In the genomic region with DNA sequence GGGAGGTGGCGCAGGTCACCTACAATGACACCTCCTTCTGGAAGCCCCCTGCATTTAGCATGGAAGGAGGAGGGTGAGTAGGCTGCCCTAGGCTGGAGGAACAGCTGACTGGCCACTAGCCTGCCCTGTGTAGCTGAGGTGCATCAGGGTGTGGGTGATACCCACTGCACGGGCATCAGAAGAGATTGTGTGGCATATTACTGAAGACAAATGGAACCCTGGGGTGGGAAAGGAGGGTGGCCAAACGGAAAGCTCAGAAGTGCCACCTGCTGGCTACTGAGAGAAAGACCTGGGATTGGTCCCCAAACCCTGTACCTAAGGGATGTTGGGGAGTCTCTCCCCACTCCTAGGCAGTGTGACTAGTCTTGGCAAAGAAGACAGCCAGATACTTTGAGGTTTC, we compare ENCODE assay signal across 7 mouse cellular contexts. TPM values are rescaled to one million over a fixed set of nuclear protein-coding genes. Genes with fewer than 3 reads are reported as not detected.
A peak's percentile ranks its signal among the peaks of the same experiment; 100 is the strongest.
DNase-seq lines count a peak whose midpoint lies in the region; ATAC-seq and TF ChIP-seq lines count a peak whose summit lies in the region.

No protein-coding gene starts in this region.

- WGBS in hindbrain, embryonic 10.5 days = 17% methylated on average over 3 of the region's 3 CpGs
- 30% methylated on average over 3 of the region's 3 CpGs for WGBS in lung, embryonic 16.5 days

- TF ChIP-seq EP300 in MEL (IDR thresholded peaks at IDR 0.05; ENCODE audit: low read depth in 1 of 2, low read length in 2 of 2) = no peak

- TF ChIP-seq RAD21 in MEL (IDR thresholded peaks at IDR 0.05; ENCODE audit: low read depth, low read length) = peak; percentile 73

- no peaks in the 10 kb centered on the region for H3K9me3 ChIP-seq in MEL (replicated peaks; ENCODE audit: insufficient read depth, low read length)
- H3K9me3 ChIP-seq in hindbrain, embryonic 10.5 days = no peaks in the 10 kb centered on the region
- H3K9me3 ChIP-seq in lung, embryonic 16.5 days (ENCODE audit: control insufficient read depth, low read length) = no peaks in the 10 kb centered on the region

- no peak overlapping the region for H3K9ac ChIP-seq in MEL (ENCODE audit: control insufficient read depth, low read depth, low read length, poor library complexity, severe bottlenecking)
- H3K9ac ChIP-seq in lung, embryonic 16.5 days (ENCODE audit: low read length) = no peak overlapping the region

- 0 out of 2 replicates have a peak, but pooled peaks have one; percentile 59 for ATAC-seq in erythroid progenitor cell, adult 5-6 weeks (replicated peaks; ENCODE audit: low FRiP score, poor library complexity, severe bottlenecking)
- peak; percentile 60 for ATAC-seq in lung, embryonic 16.5 days (ENCODE audit: low read depth)

- no peak for TF ChIP-seq POLR2A in MEL (IDR thresholded peaks at IDR 0.05; ENCODE audit: control insufficient read depth in 1 of 2, insufficient read depth in 1 of 2, low read depth in 1 of 2, low read length in 2 of 2, poor library complexity in 1 of 2)

- H3K4me3 ChIP-seq in MEL (ENCODE audit: control insufficient read depth in 1 of 2, insufficient read depth in 1 of 2, low read depth in 2 of 2, low read length in 2 of 2) = no peak overlapping the region
- H3K4me3 ChIP-seq in hindbrain, embryonic 10.5 days = peak overlapping the region; percentile 41; the same call in 1 of the 2 replicates
- no peak overlapping the region for H3K4me3 ChIP-seq in layer of hippocampus, adult 2 months
- H3K4me3 ChIP-seq in lung, embryonic 16.5 days (ENCODE audit: low read length) = no peak overlapping the region

- H3K4me1 ChIP-seq in MEL (ENCODE audit: control insufficient read depth in 1 of 2, insufficient read depth in 2 of 2, low read length in 2 of 2) = peaks cover 4 to 6% of the 10 kb centered on the region in 2 experiments; a peak in 2 of 4 replicates
- peaks cover 24% of the 10 kb centered on the region for H3K4me1 ChIP-seq in hindbrain, embryonic 10.5 days (replicated peaks)
- no peaks in the 10 kb centered on the region for H3K4me1 ChIP-seq in lung, embryonic 16.5 days (replicated peaks; ENCODE audit: control insufficient read depth, insufficient read depth, low read length)

- DNase-seq in MEL (ENCODE audit: low read depth, low spot score) = peak; percentile 67
- DNase-seq in adrenal gland, postnatal 25 days = peak; percentile 45
- DNase-seq in hindbrain, embryonic 10.5 days (ENCODE audit: low spot score) = peak; percentile 46
- peak; percentile 68 to 76 for DNase-seq in layer of hippocampus, adult 2 months (ENCODE audit: low spot score in 2 of 2)
- peak; percentile 77 for DNase-seq in retina, embryonic 14.5 days (ENCODE audit: low spot score)

- H3K79me2 ChIP-seq in MEL (ENCODE audit: control insufficient read depth, insufficient read depth, low read length, poor library complexity) = no peaks in the 10 kb centered on the region

- H3K36me3 ChIP-seq in MEL (ENCODE audit: control insufficient read depth in 1 of 2, insufficient read depth in 2 of 2, low read length in 2 of 2) = peaks cover 0 to 3% of the 10 kb centered on the region in 2 experiments; a peak in 2 of 4 replicates
- no peaks in the 10 kb centered on the region for H3K36me3 ChIP-seq in hindbrain, embryonic 10.5 days
- no peaks in the 10 kb centered on the region for H3K36me3 ChIP-seq in lung, embryonic 16.5 days (ENCODE audit: control insufficient read depth, insufficient read depth, low read length)

- H3K4me2 ChIP-seq in lung, embryonic 16.5 days (ENCODE audit: low read depth, low read length) = no peak overlapping the region

- TF ChIP-seq CTCF in MEL (IDR thresholded peaks at IDR 0.05 in 2 of 3, conservative IDR thresholded peaks at IDR 0.05 in 1 of 3; ENCODE audit: control insufficient read depth in 1 of 3, insufficient read depth in 1 of 3, low read depth in 2 of 3, low read length in 3 of 3, poor library complexity in 1 of 3, severe bottlenecking in 1 of 3) = peak; percentile 76 to 81 (median 80)
- peak; percentile 92 for TF ChIP-seq CTCF in layer of hippocampus, adult 2 months (conservative IDR thresholded peaks at IDR 0.05)

- no peak overlapping the region for H3K27ac ChIP-seq in MEL (ENCODE audit: control insufficient read depth, low read depth, low read length)
- H3K27ac ChIP-seq in hindbrain, embryonic 10.5 days = peak overlapping the region; percentile 50; the same call in 1 of the 2 replicates
- H3K27ac ChIP-seq in layer of hippocampus, adult 2 months = no peak overlapping the region
- H3K27ac ChIP-seq in lung, embryonic 16.5 days (ENCODE audit: low read length) = no peak overlapping the region

- H3K27me3 ChIP-seq in MEL (ENCODE audit: control insufficient read depth in 1 of 2, insufficient read depth in 2 of 2, low read length in 2 of 2) = no peaks in the 10 kb centered on the region
- H3K27me3 ChIP-seq in hindbrain, embryonic 10.5 days (ENCODE audit: insufficient read depth, poor library complexity, severe bottlenecking) = 0 out of 2 replicates have a peak, but pooled peaks cover 6% of the 10 kb centered on the region
- H3K27me3 ChIP-seq in lung, embryonic 16.5 days (ENCODE audit: control insufficient read depth, insufficient read depth, low read depth, low read length) = peaks cover 4% of the 10 kb centered on the region

TF ChIP-seq in MEL, 35 proteins besides CTCF, POLR2A, EP300 and RAD21:
- no peak for TF ChIP-seq MYB (IDR thresholded peaks at IDR 0.05; ENCODE audit: low read depth, low read length)
- peak; percentile 82 for TF ChIP-seq SMC3 (IDR thresholded peaks at IDR 0.05; ENCODE audit: low read depth, low read length)
- no peak for TF ChIP-seq RCOR1 (IDR thresholded peaks at IDR 0.05; ENCODE audit: low read depth, low read length)
- no peak for TF ChIP-seq GATA1 (IDR thresholded peaks at IDR 0.05; ENCODE audit: low read depth, low read length)
- TF ChIP-seq MAFK (IDR thresholded peaks at IDR 0.05; ENCODE audit: borderline replicate concordance, low read depth, low read length) = no peak
- no peak for TF ChIP-seq ZNF384 (IDR thresholded peaks at IDR 0.05; ENCODE audit: low read depth, low read length)
- TF ChIP-seq ZC3H11A (IDR thresholded peaks at IDR 0.05; ENCODE audit: low read depth, low read length) = peak; percentile 69

RNA-seq across cellular contexts. Expression of a gene that starts 33.6 kb away (rescaled TPM):
- 48.5 and 53.1 TPM in 2 replicates for total RNA-seq in MEL (2012; rRNA removed)
- polyA plus RNA-seq in MEL (2012; ENCODE audit: insufficient read depth in 1 of 2, insufficient read length in 2 of 2, low read depth in 1 of 2, low replicate concordance in 2 of 2, missing spikeins in 1 of 2) = 100 to 1,000 TPM in 1 of 2 experiments, 10 to 100 TPM in 1; 78.0 to 321 TPM
- 4.3 and 8.5 TPM in 2 replicates for total RNA-seq in adrenal gland, postnatal 25 days (2021)
- 131 and 148 TPM in 2 replicates for total RNA-seq in erythroid progenitor cell, adult 5-6 weeks (2015; ENCODE audit: low replicate concordance)
- 180 and 187 TPM in 2 replicates for total RNA-seq in erythroid progenitor cell, adult 5-6 weeks (2017; ENCODE audit: low replicate concordance)
- polyA plus RNA-seq in hindbrain, embryonic 10.5 days (2016; fragmentation: Nextera tagmentation; extraction: Ambion mirVana) = 66.1 and 92.1 TPM in 2 replicates
- total RNA-seq in layer of hippocampus, adult 2 months (2021) = 10 to 100 TPM; 13.5 to 13.7 TPM
- polyA plus RNA-seq in lung, embryonic 16.5 days (2015; fragmentation: Nextera tagmentation; extraction: Ambion mirVana) = 40.6 and 48.5 TPM in 2 replicates

RNA-seq across cellular contexts. Expression of a gene that starts 50.4 kb away (rescaled TPM):
- 28.4 and 29.2 TPM in 2 replicates for total RNA-seq in MEL (2012; rRNA removed)
- 10 to 100 TPM in 1 of 2 experiments, not detected in 1; 36.0 TPM for polyA plus RNA-seq in MEL (2012; ENCODE audit: insufficient read depth in 1 of 2, insufficient read length in 2 of 2, low read depth in 1 of 2, low replicate concordance in 2 of 2, missing spikeins in 1 of 2)
- total RNA-seq in adrenal gland, postnatal 25 days (2021) = 49.6 and 52.6 TPM in 2 replicates
- 10.1 TPM in 2 replicates for total RNA-seq in erythroid progenitor cell, adult 5-6 weeks (2015; ENCODE audit: low replicate concordance)
- total RNA-seq in erythroid progenitor cell, adult 5-6 weeks (2017; ENCODE audit: low replicate concordance) = 18.2 and 18.8 TPM in 2 replicates
- 33.4 and 40.1 TPM in 2 replicates for polyA plus RNA-seq in hindbrain, embryonic 10.5 days (2016; fragmentation: Nextera tagmentation; extraction: Ambion mirVana)
- total RNA-seq in layer of hippocampus, adult 2 months (2021) = 10 to 100 TPM; 38.6 to 45.9 TPM
- polyA plus RNA-seq in lung, embryonic 16.5 days (2015; fragmentation: Nextera tagmentation; extraction: Ambion mirVana) = 41.1 and 46.1 TPM in 2 replicates
